Mouse (Mus musculus) 416B (cell line): ENCODE data around the gene Pla2g4e.

Experiments used
- DNase-seq: peaks from one replicate; pipeline ENCODE4 v3.0.0; 2011; ENCODE audit warnings: low read depth

The Pla2g4e gene

DNA sequence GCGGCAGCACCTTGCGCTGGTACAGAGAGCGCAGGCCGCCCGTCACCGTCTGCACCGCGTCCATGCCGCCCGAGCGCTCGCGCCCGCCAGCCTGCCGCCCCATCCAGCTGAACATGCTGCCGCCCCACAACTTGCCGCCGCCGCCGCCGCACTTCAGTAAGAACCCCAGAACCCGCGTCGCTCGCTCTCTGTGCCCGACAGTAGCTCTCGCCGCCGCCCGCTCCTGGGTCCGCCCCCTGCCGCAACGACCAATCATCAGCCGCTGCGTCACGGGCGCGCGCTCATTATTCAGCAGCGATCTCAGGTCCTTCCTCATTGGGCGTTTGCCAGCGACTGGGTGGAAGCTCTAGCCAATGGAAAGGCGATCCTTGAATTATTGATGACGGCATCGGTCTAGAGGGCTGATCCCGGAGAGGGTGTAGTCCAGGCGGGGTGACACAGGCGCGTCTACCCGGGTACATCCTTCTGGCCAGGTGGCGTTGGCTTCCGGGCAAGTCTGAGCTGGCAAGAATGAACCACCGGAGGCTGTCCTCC lies 90.7 kb downstream of the Pla2g4e start, which contains the start of gene Ehd4:
Gene Ehd4 (minus strand): TSS at position 246 of the 534 bp plus-strand sequence.
- peak; percentile 99 for DNase-seq

DNA sequence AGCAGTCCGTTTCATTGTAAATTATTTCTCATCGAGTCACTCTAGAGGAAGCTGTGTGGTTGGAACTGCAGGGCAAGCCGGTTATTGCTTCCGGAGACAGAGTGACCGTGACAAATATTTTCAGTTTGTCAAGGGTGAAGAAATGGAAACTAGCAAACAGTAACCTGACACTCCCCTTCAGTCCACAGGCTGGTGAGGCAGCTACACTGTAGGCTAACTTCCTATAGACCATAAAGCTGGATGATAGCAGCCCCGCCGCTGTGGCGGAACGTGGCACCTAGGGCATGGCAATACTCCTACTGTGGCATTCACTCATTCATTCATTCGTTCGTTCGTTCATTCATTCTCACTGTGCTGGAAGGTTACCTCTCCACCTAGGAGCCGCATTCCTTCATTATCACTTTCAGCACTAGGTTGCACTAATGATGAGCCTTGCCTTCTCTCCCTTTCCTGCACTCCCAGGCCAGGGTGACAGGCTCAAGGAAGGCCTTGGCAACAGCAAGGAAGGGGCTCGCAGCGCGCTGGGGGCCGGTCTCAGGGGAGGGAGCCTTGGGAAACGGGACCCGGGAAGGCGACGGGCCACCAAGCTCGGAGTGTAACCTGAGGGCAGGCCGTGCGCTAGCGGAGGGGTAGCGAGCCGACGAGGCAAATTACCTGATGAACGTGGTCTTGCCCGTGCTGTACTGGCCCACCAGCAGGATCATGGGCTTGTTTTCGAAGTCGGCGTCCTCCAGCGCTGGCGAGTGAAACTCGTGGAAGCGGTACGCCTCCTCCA lies 91.4 kb downstream of the Pla2g4e start:
- peak; percentile 94 for DNase-seq

DNA sequence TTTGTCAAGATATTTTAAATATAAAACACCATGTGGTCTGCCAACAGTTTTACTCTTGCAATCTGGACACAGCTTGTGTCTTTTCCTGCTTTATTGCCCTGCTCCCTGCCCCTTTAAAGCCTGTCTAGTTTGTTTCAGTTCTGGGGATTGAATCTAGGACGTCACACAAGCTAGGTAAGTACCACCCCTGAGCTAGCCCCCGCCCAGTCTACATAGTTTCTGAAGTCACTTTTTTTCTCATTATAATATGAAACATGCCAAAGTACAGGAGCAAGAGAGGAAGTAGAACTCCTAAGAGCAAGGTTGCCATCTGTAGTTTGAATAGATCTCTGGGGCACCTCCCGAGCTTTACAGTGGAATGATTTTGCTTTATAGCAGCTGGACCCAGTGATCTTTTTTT lies 94.6 kb downstream of the Pla2g4e start:
- DNase-seq, result no peak

DNA sequence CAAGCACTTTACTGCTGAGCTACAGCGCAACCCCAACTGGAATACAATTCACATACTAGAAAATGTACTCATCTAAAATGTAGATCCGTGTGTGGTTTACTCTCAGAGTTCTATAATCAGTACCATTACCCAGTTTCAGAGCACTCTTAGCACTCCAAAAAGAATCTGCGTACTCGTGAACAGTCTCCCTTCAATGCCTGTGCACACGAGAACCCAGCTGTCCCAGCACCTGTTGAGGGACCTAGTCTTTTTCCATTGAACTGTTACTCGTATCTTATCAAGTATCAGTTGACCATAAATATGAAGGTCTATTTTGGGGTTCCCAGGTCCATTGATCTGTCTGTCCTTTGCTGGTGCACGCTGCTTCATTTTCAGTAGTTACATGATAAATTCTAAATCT lies 95.5 kb downstream of the Pla2g4e start:
- no peak for DNase-seq

DNA sequence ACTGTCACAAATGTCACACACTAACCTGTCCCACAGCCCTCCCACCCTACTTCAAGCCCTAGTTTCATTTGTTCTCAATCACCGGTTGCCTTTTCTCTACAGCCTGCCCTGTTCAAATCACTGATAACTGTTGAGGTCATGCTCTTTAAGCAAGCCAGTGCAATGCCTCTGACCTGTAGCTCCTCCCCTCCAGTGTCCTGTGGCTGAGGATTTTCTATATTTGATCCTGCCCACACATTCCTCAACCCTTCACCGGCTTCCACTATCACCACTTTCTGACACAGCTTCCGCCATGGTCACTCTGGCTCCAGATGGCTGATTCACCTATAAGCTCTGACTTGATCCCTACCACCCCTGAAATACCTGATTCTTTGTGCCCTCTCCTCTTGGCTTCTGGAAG lies 97.1 kb downstream of the Pla2g4e start:
- DNase-seq, result peak; percentile 55

DNA sequence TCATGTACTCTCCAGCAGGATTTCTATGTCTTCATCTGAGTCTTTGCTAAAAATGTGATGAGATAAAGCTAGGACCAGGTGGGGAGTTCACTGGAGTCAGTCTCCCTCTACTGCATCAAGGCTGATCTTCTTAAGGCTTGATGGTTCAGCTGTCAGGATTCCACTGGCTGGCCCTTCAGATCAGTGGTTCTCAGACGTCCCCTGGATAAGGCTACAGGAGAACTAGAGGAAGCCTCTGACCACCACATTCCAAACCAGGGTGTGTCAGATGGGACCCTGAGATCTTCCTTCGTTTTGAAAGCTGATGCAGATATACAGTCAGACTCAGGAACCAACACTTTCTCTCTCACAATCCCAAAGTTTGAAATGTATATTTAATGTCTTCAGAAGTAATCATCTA lies 97.8 kb downstream of the Pla2g4e start:
- no peak for DNase-seq

DNA sequence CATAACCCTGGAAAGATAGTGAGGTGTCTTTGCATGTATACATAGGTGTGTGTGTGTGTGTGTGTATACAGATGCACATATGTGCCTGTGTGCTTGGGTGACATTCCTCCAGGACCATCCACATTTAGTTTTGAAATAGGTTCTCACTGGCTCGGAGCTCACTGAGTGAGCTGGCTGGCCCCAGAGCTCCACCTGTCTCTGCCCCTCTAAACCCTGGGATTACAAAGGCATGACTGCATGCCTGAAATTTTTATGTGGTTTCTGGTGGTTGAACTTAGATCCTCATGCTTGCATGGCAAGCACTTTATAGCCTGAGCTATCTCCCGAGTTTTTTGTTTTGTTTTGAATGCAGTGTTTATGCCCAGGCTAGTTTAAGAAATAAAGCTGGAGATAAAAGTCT lies 98.6 kb downstream of the Pla2g4e start:
- DNase-seq, result no peak

DNA sequence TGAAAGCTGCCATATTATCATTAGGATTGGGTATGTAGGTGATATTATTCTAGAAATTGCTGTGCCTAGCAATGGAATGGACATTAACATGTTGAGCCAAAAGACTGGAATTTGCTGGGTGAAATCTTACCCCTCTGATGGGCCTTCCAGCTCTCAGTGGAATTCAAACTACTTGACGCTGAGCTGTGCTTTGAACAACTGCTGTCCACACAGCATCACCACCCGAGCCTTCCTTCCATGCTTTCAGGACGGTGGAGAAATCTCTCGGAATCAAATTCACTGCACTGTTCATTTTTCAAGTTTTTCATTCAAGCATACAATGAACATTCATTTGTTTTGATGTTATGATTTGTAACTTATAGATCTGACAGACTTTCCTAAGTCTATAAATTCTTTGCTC lies 100.7 kb downstream of the Pla2g4e start:
- no peak for DNase-seq

DNA sequence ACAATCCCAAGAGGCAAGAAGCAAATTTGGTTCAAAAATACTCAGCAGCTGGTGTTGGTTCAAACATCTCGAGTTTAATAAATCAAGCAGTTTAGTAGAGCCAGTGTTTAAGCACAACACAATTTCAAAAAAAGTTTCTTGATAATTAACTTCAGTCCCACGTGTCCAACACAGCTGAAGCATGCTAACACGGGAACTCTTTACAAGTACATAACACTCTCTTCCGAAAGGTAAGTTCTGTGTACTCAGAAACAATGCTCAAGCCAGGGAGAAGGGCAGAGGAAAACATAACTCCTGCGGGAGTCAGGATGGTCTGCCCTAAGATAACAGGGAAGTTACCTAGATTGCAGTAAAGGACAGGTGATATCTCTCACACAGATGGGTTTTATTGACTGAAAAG lies 102.8 kb downstream of the Pla2g4e start:
- DNase-seq, result no peak

- no peak for DNase-seq
Observed at GRCm38 (mm10) chr2:120141671-120142070, 103.5 kb downstream of the Pla2g4e start.

GRCm38 (mm10) chr2:120140326-120140725 lies 104.8 kb downstream of the Pla2g4e start:
- DNase-seq, result no peak

DNA sequence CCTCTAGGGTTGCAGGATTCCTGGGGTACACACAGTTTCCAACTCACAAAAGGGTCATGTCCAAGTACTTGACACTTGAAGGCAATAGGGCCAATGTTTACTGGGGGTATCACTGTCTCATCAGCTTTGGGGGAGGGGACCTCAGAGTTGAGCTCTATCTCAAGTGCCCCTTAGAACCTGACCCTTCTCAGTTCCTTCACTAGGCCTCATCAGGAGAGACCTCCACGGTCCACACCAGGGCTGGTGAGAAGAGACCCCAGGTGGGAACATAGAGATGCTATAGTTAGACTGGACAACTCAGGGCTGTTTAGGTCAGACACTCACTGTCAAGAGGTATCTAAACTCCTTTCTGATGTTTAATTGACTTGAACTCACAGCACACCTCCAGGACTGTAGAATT lies 106.0 kb downstream of the Pla2g4e start:
- no peak for DNase-seq

- no peak for DNase-seq
Observed at GRCm38 (mm10) chr2:120137281-120137680, 107.9 kb downstream of the Pla2g4e start.

DNA sequence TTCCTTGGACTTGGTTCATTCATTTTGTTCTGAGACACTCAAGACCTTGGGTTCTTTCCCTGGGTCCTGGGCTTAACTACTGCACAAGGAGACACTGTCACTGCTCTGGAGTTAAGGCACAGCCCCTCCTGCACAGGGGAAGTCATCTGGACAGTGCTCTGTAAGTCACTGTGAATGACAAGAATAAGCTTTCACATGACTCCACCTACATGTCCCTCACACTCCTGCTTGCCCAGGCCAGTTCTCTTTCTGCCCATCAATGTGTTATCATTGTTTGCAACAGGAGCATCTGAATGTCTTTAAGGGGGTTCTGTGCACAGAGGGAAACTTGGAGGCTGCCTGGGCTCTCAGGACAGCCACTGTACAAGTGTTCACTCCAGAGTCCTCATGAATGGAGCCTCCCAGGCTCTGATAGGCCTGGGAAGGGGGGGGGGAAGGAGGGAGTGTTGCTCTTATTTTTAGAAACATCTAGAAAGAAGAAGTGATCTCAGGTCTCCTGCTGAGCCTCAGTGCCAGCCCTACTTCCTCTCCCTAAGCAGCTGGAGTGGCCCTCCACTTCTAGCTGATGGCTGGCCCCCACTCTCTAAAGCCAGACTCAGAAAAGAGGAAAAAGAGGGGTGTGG lies 110.6 kb downstream of the Pla2g4e start:
- peak; percentile 63 for DNase-seq

- DNase-seq, result no peak
Observed at GRCm38 (mm10) chr2:120131881-120132280, 113.3 kb downstream of the Pla2g4e start.

- DNase-seq, result no peak
Observed at GRCm38 (mm10) chr2:120129252-120129908, 115.8 kb downstream of the Pla2g4e start.

DNA sequence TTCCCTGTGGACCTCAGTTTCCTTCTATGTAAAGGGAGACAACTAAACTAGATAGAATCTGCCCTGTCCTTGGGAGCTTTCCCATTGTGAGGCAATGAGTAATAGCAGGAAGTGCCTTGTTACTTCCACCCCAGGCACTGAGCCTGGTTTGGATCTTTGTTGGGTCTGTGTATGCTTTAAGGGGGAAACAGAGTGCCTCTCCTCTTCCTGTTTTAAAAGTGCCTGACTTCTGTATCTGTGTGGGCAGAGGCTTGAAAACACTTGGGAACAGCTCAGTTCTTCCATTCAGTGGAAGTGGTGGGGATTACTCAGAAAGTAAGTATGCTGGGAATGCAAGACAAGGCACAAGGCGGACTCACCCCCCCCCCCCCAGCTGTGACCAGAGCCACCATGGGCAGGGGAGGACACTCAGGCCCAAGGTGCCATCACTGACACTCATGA lies 116.5 kb downstream of the Pla2g4e start:
- DNase-seq, result peak; percentile 34

DNA sequence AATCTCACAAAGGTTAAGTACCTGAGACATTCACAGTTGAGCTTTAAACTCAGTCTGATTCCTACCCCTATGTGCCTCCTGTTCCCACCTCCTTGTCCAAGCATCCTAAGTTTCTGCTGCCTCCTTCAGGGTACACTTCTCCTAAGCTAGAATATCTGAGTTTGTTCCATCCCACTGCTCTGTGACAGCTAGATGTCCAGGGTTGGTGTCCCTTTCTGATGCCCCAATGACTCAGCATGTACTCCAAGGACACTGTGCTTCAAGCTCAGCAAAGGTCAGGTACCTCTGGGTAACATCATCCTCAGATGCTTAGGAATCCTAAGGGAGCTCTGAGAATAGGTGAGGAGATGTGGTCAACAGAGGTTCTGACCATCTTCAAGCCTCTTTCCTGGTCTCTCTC lies 117.1 kb downstream of the Pla2g4e start:
- no peak for DNase-seq

DNA sequence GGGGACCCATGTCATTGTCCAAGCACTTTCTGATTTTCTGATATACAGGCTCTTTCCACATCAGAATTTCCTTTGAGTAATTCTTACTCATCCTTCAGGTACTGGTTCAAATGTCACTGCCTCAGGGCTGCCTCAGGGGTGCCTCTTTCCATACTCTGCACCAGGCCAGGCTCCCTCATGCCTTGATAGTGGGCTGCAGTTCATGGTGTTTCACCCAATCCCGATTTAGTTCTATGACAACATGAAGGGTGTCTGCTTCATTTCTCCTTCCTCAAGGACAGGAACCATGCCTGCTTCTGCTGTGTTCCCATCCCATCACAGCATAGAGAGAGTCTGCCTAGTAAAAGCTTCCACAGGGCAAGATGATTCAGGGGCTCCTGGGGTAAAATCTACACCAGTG lies 118.2 kb downstream of the Pla2g4e start:
- no peak for DNase-seq

DNA sequence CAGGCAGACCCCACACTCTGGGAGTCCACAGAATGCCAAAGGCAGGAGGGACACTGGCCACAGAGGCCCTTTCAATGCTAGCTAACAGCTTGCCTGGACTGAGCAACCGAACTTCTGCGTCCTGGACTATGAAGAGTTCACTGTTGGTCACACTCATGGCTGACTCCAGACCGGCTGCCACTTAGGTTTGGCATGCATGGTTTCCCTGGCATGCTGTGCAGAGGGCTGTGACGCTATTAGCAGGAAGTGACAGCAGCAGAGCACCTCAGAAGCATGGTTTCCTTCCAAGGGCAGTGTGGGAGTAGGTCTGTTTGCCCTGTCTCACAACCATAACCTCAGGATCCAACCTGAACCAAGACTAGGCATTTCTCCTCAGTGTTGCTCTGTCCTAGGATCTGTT lies 118.7 kb downstream of the Pla2g4e start:
- no peak for DNase-seq

DNA sequence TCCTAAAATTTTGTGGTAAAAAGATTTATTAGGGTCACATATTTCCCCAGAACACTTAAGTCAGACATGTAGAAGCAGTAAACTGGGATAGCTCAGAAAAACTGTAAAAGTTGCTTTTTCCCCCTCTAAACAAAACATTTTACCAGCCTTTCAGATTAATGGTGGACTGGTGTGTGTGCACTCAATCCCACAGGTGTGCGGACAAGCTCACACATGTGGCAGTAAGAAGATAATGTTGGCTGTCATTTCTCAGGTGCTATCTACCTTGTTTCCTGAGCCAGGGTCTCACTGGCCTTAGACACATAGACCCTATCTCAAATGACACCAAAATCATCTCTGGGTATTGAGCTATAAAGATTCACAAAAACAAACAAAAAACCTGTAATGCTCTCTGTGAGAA lies 119.7 kb downstream of the Pla2g4e start:
- DNase-seq, result no peak

GRCm38 (mm10) chr2:120124946-120125345 lies 120.2 kb downstream of the Pla2g4e start:
- peak; percentile 69 for DNase-seq

DNA sequence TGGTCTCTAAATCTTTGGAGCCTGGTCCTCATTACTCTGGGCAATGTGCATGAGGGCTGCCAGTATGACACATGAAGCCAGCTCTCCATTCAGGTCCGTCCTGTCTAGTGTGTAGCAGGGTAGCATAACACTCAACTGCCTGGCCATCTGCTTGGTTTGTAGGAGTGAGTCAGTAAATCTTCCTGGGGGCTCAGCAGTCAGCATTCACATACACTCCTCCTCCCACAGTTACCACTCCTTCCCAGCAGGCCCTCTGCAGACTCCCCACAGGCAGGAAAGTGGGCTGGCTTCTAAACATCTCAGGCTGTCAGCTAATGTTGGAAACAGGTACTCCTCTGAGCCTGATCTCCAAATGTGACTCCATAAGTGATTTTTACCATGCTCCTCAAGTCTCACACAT lies 121.0 kb downstream of the Pla2g4e start:
- DNase-seq, result no peak
